Mouse (Mus musculus) stomach, postnatal 0 days (tissue): ENCODE data around the gene Xrcc5.

Source experiments
- CTCF ChIP-seq: IDR thresholded peaks from 2 replicates; pipeline ENCODE4 v1.5.1; 2016; ENCODE audit warnings: antibody characterized with exemption, low read depth, mild to moderate bottlenecking, moderate library complexity
- EP300 ChIP-seq: optimal IDR thresholded peaks from 2 replicates; pipeline ENCODE3; 2016; ENCODE audit warnings: antibody characterized with exemption

GRCm38 (mm10) chr1:72372913-72373312 is 65.7 kb downstream of the Xrcc5 start:
- TF ChIP-seq CTCF = no peak
- no peak for TF ChIP-seq EP300
